In genomic region chr16:32683343-32683742, GRCm38 (mm10) we compare ENCODE assay signal across 9 mouse cellular contexts. TPM values are rescaled to one million over a fixed set of nuclear protein-coding genes. Genes with fewer than 3 reads are reported as not detected.
DNase-seq lines count a peak whose midpoint lies in the region; ATAC-seq and TF ChIP-seq lines count a peak whose summit lies in the region.
"Had no signal": no experiment of that assay in that cellular context is flagged by ENCODE, and none has a peak within 500 bp of the region (broad histone marks: within the 10 kb centered on the region; RNA-seq: fewer than 3 reads in every experiment).

No protein-coding gene starts in this region.

- no peaks in the 10 kb centered on the region for H3K4me1 ChIP-seq in kidney, embryonic 14.5 days (ENCODE audit: control insufficient read depth, insufficient read depth, low read length)
- peaks cover 31% of the 10 kb centered on the region for H3K4me1 ChIP-seq in G1E (ENCODE audit: insufficient read depth, low read depth, low read length)
- H3K4me1 ChIP-seq in hindbrain, embryonic 16.5 days (ENCODE audit: control insufficient read depth, insufficient read depth, low read depth, low read length), result no peaks in the 10 kb centered on the region
- H3K4me1 ChIP-seq: embryonic facial prominence, embryonic 15.5 days had no signal

- ATAC-seq in kidney, embryonic 14.5 days (ENCODE audit: low FRiP score, low TSS enrichment), result no peak
- peak; percentile 40; the same call in 1 of the 2 replicates for ATAC-seq in G1E (ENCODE audit: extremely low read depth, insufficient number of reproducible peaks, low FRiP score, poor library complexity, severe bottlenecking)
- peak; percentile 55; the same call in 1 of the 2 replicates for ATAC-seq in hindbrain, embryonic 16.5 days

- no peak overlapping the region for H3K27ac ChIP-seq in kidney, embryonic 14.5 days (ENCODE audit: low read depth, low read length)
- no peak overlapping the region for H3K27ac ChIP-seq in hindbrain, embryonic 16.5 days (ENCODE audit: low read depth, low read length)
- H3K27ac ChIP-seq: embryonic facial prominence, embryonic 15.5 days had no signal

- H3K36me3 ChIP-seq in kidney, embryonic 14.5 days (ENCODE audit: control insufficient read depth, insufficient read depth, low read length), result peaks cover 36% of the 10 kb centered on the region
- peaks cover 50% of the 10 kb centered on the region for H3K36me3 ChIP-seq in G1E (replicated peaks)
- peaks cover 28% of the 10 kb centered on the region for H3K36me3 ChIP-seq in hindbrain, embryonic 16.5 days (ENCODE audit: control insufficient read depth, insufficient read depth, low read length)

- H3K4me2 ChIP-seq in kidney, embryonic 14.5 days (replicated peaks; ENCODE audit: low read depth, low read length), result no peak overlapping the region
- no peak overlapping the region for H3K4me2 ChIP-seq in hindbrain, embryonic 16.5 days (ENCODE audit: low read length)
- H3K4me2 ChIP-seq: embryonic facial prominence, embryonic 15.5 days had no signal

- H3K9ac ChIP-seq in kidney, embryonic 14.5 days (ENCODE audit: low read depth, low read length), result no peak overlapping the region
- no peak overlapping the region for H3K9ac ChIP-seq in hindbrain, embryonic 16.5 days (ENCODE audit: low read depth, low read length)
- H3K9ac ChIP-seq: embryonic facial prominence, embryonic 15.5 days had no signal

- WGBS in kidney, embryonic 14.5 days, result 62% methylated on average over 5 of the region's 5 CpGs
- 53% methylated on average over 5 of the region's 5 CpGs for WGBS in hindbrain, embryonic 16.5 days

- no peaks in the 10 kb centered on the region for H3K9me3 ChIP-seq in kidney, embryonic 14.5 days (ENCODE audit: control insufficient read depth, low read length)
- no peaks in the 10 kb centered on the region for H3K9me3 ChIP-seq in G1E (replicated peaks)
- H3K9me3 ChIP-seq in hindbrain, embryonic 16.5 days (ENCODE audit: control insufficient read depth, low read length), result no peaks in the 10 kb centered on the region
- H3K9me3 ChIP-seq: embryonic facial prominence, embryonic 15.5 days had no signal

- peak; percentile 70 for TF ChIP-seq CTCF in G1E (IDR thresholded peaks at IDR 0.05; ENCODE audit: low read depth, low read length)

- peak; percentile 29 for DNase-seq in kidney, adult 18-20 months
- DNase-seq in G1E (ENCODE audit: low spot score), result no peak
- peak; percentile 33 to 64 for DNase-seq in cerebellum, postnatal 25 days
- peak; percentile 81 for DNase-seq in lung, postnatal 36 days
- peak; percentile 64 for DNase-seq in thymus, postnatal 0 days (ENCODE audit: low spot score)
- DNase-seq in urinary bladder, adult 18-20 months (ENCODE audit: low spot score in 2 of 2), result no peak

- H3K4me3 ChIP-seq in kidney, embryonic 14.5 days (ENCODE audit: low read length), result no peak overlapping the region
- no peak overlapping the region for H3K4me3 ChIP-seq in G1E (ENCODE audit: low read depth, low read length)
- no peak overlapping the region for H3K4me3 ChIP-seq in hindbrain, embryonic 16.5 days (ENCODE audit: low read length)
- H3K4me3 ChIP-seq: embryonic facial prominence, embryonic 15.5 days had no signal

- no peaks in the 10 kb centered on the region for H3K27me3 ChIP-seq in kidney, embryonic 14.5 days (ENCODE audit: control insufficient read depth, insufficient read depth, low read length)
- no peaks in the 10 kb centered on the region for H3K27me3 ChIP-seq in G1E (ENCODE audit: insufficient read depth, low read length)
- H3K27me3 ChIP-seq in hindbrain, embryonic 16.5 days (replicated peaks; ENCODE audit: control insufficient read depth, insufficient read depth, low read length), result no peaks in the 10 kb centered on the region
- H3K27me3 ChIP-seq: embryonic facial prominence, embryonic 15.5 days had no signal

RNA-seq across cellular contexts. Expression of gene Tnk2, which starts 39.7 kb away (rescaled TPM):
- 10.7 and 11.0 TPM in 2 replicates for polyA plus RNA-seq in kidney, embryonic 14.5 days (2014; fragmentation: Nextera tagmentation; extraction: Ambion mirVana)
- total RNA-seq in G1E (2014; fragmentation: Nextera tagmentation) (27.3 and 31.5 TPM in 2 replicates), G1E (2017) (11.8 and 13.4 TPM in 2 replicates)
- polyA plus RNA-seq in G1E (2012), result 197 and 236 TPM in 2 replicates
- 19.3 and 22.6 TPM in 2 replicates for polyA plus RNA-seq in hindbrain, embryonic 16.5 days (2015; fragmentation: Nextera tagmentation; extraction: Ambion mirVana)
- polyA plus RNA-seq in thymus, postnatal 0 days (2015; fragmentation: Nextera tagmentation; extraction: Ambion mirVana), result 20.1 and 23.5 TPM in 2 replicates

RNA-seq across cellular contexts. Expression of gene Muc4, which starts 52.3 kb away (rescaled TPM):
- polyA plus RNA-seq in kidney, embryonic 14.5 days (2014; fragmentation: Nextera tagmentation; extraction: Ambion mirVana), result 0.27 TPM in 1 of 2 replicates, not detected in the other
- not detected in 2 replicates for total RNA-seq in G1E (2014; fragmentation: Nextera tagmentation)
- total RNA-seq in G1E (2017), result 0.11 and 0.17 TPM in 2 replicates
- not detected in 2 replicates for polyA plus RNA-seq in G1E (2012)
- not detected in 2 replicates for polyA plus RNA-seq in hindbrain, embryonic 16.5 days (2015; fragmentation: Nextera tagmentation; extraction: Ambion mirVana)
- 0.24 and 0.56 TPM in 2 replicates for polyA plus RNA-seq in thymus, postnatal 0 days (2015; fragmentation: Nextera tagmentation; extraction: Ambion mirVana)

Comparison
In these comparisons a context has a peak if more than half of its experiments do, and no peak if none do; other contexts are left out.
1. DNase-seq: peak in kidney, adult 18-20 months (single experiment), cerebellum, postnatal 25 days (2 of 2), lung, postnatal 36 days (single experiment) and thymus, postnatal 0 days (single experiment); none in G1E (single experiment) and urinary bladder, adult 18-20 months (0 of 2).